Mouse (Mus musculus) kidney, postnatal 14 days (tissue): Measurements from ENCODE around the gene Slc9b1.
A peak's percentile ranks its signal among the peaks of the same experiment; 100 is the strongest.

Source experiments
- DNase-seq: peaks from one replicate; pipeline ENCODE4 v3.0.0; 2022; ENCODE audit warnings: mixed read lengths

Slc9b1 gene

GRCm38 (mm10) chr3:135347739-135348264, at the start of gene Slc9b1:
TSS of gene Slc9b1 (plus strand) at chr3:135348029.
- no peak for DNase-seq

- no peak for DNase-seq
Observed at GRCm38 (mm10) chr3:135298560-135298959, 49.3 kb upstream of the Slc9b1 start.

- DNase-seq, result no peak
Observed at GRCm38 (mm10) chr3:135300081-135300480, 47.7 kb upstream of the Slc9b1 start.

GRCm38 (mm10) chr3:135304060-135304459, 43.8 kb upstream of the Slc9b1 start:
- no peak for DNase-seq

- no peak for DNase-seq
Observed at GRCm38 (mm10) chr3:135304566-135304965, 43.3 kb upstream of the Slc9b1 start.

- DNase-seq, result peak; percentile 46
Observed at GRCm38 (mm10) chr3:135307411-135308259, 40.2 kb upstream of the Slc9b1 start, which contains the start of gene Slc9b2. TSS of gene Slc9b2 (plus strand) at chr3:135307700.

- DNase-seq, result no peak
Observed at GRCm38 (mm10) chr3:135312916-135313491, 34.8 kb upstream of the Slc9b1 start.

- DNase-seq, result no peak
Observed at GRCm38 (mm10) chr3:135313727-135314126, 34.1 kb upstream of the Slc9b1 start.

- no peak for DNase-seq
Observed at GRCm38 (mm10) chr3:135314811-135315210, 33.0 kb upstream of the Slc9b1 start.

- no peak for DNase-seq
Observed at GRCm38 (mm10) chr3:135315720-135316425, 32.0 kb upstream of the Slc9b1 start.

- no peak for DNase-seq
Observed at GRCm38 (mm10) chr3:135318331-135318730, 29.5 kb upstream of the Slc9b1 start.

GRCm38 (mm10) chr3:135324354-135324753, 23.5 kb upstream of the Slc9b1 start:
- DNase-seq, result no peak

- DNase-seq, result no peak
Observed at GRCm38 (mm10) chr3:135327176-135327575, 20.7 kb upstream of the Slc9b1 start.

- no peak for DNase-seq
Observed at GRCm38 (mm10) chr3:135327601-135328000, 20.2 kb upstream of the Slc9b1 start.

GRCm38 (mm10) chr3:135328560-135328959, 19.3 kb upstream of the Slc9b1 start:
- DNase-seq, result peak; percentile 64

GRCm38 (mm10) chr3:135332691-135333090, 15.1 kb upstream of the Slc9b1 start:
- no peak for DNase-seq

GRCm38 (mm10) chr3:135333763-135334162, 14.1 kb upstream of the Slc9b1 start:
- DNase-seq, result no peak

- no peak for DNase-seq
Observed at GRCm38 (mm10) chr3:135349022-135349421, 1.2 kb downstream of the Slc9b1 start.

GRCm38 (mm10) chr3:135351857-135352256, 4.0 kb downstream of the Slc9b1 start:
- no peak for DNase-seq

- no peak for DNase-seq
Observed at GRCm38 (mm10) chr3:135357394-135357793, 9.6 kb downstream of the Slc9b1 start.

- no peak for DNase-seq
Observed at GRCm38 (mm10) chr3:135375836-135376235, 28.0 kb downstream of the Slc9b1 start.

- no peak for DNase-seq
Observed at GRCm38 (mm10) chr3:135377445-135377844, 29.6 kb downstream of the Slc9b1 start.

- no peak for DNase-seq
Observed at GRCm38 (mm10) chr3:135379868-135380267, 32.0 kb downstream of the Slc9b1 start.
